Mouse (Mus musculus) G1E (cell line): Measurements from ENCODE around the gene Pgm3.

ENCODE experiments used
- CTCF ChIP-seq: IDR thresholded peaks from 2 replicates; pipeline ENCODE4 v1.5.1; 2012; ENCODE audit warnings: low read depth, low read length, inconsistent platforms, mixed read lengths
- GATA1 ChIP-seq: IDR thresholded peaks from 2 replicates; pipeline ENCODE4 v1.6.1; 2012; ENCODE audit warnings: borderline replicate concordance, low read length, inconsistent platforms, mixed read lengths
- GATA2 ChIP-seq: IDR thresholded peaks from 2 replicates; pipeline ENCODE4 v1.6.1; 2012; ENCODE audit warnings: low read depth, low read length, inconsistent platforms, borderline replicate concordance
- POLR2AphosphoS5 ChIP-seq: IDR thresholded peaks from 2 replicates; pipeline ENCODE4 v1.6.1; 2012; ENCODE audit warnings: low read depth, low read length, inconsistent platforms; ENCODE audit not compliant: insufficient replicate concordance
- TAL1 ChIP-seq: conservative IDR thresholded peaks from 2 replicates; pipeline ENCODE4 v1.6.1; 2012; ENCODE audit warnings: low read depth, low read length, inconsistent platforms, mixed read lengths

DNA sequence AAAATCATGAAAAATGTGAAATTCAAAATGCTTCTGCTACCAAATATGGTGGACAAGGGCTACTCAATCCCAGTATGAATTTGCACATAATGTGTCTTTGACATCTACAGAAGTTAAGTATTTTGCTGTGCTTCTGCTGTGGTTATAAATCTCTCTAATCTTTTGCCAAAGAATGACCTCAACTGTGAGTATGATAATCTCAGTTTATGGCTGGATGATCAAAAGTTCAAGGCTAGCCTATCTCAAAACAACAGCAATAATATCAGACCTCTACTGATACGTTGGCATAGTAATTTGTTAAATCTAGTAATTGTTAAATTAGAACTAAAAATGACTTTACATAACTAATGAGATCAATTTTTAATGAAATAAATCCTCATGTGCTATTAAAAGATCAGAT is 44.1 kb upstream of the Pgm3 start:
- TF ChIP-seq CTCF (no peak), GATA1 (no peak), TAL1 (no peak), POLR2AphosphoS5 (no peak), GATA2 (no peak)
